Mouse (Mus musculus): ENCODE measurements around the gene Tex48.

Gene Tex48

DNA sequence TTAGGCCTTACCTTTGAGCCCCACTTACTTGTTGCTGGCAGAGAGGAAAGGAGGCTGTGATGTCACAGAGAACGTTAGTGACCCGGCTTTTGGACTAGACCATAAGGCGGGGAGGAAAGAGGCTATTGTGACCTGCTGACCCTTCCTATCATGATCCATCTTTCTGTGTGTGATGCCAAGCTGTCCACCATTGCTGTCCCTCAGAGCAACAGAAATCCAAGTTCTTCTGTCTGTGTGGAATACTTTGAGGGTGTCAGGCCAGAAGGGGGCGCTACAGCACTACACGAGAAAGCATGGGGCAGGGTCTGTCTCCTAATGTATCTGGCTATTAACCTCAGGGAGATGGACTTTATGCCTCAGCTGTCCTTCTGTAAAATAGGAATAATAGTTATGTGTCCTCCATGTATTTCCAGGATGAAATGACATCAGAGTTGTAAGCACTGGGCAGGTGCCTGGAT lies at the start of gene Tex48:
Gene Tex48 (minus strand): TSS at position 51 of the 458 bp plus-strand sequence.
- CTCF ChIA-PET = no interaction called here

DNA sequence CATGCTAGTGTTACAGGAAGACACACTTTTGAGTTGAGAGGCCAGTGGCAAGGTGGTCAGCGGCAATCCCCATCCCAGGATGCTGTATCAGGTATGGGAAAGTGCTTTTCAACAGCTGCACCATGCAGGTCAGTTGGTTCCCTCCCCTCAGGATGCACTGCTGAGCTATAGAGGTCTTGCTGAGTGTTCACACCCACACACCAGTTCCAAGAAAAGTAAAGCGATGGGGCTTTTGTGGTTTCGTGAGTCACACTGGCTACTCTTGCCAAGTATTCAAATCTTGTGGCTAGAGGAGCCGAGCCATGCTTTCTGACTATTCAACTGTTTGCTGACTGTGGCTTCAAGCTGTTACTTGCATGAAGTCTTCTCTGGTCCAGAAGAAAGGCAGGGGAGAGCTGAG lies 46.0 kb upstream of the Tex48 start:
- CTCF ChIA-PET = no interaction called here

DNA sequence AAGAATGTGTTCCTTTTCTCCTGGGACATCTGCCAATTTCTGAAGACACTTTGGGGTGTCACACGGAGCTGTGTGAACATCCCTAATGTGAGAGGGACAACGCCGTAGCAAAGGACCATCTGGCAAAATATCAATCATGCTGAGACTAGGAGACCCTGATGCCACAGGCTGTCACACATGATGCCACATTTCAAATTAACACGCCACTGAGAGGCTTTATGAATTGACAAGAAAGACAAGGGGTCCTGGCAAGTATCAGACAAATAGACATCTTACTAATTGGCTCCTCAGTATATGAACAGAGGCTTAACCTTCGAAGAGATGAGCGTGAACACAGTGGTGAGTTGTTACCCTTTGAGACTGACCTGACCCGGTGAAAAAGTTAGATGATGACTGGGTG lies 43.5 kb upstream of the Tex48 start:
- CTCF ChIA-PET = no interaction called here

DNA sequence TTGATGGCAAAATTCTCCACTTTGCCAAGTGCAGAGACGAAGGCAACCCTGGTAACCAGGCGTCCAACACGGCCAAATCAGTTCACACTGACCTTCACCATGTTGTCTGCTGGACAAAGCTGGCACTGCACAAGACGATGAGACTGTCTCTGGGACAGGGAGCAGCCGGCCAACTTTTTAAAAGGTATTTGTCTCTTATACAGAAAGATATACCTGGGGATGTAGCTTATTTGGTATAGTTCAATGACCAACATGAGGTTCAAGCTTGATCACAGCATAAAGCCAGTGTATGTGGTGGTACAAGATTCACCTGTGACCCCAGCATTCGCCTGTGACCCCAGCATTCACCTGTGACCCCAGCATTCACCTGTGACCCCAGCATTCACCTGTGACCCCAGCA lies 41.1 kb upstream of the Tex48 start, which contains the start of gene Gm11214:
Gene Gm11214 (minus strand): TSS at position 101 of the 400 bp plus-strand sequence.
- CTCF ChIA-PET = no interaction called here

DNA sequence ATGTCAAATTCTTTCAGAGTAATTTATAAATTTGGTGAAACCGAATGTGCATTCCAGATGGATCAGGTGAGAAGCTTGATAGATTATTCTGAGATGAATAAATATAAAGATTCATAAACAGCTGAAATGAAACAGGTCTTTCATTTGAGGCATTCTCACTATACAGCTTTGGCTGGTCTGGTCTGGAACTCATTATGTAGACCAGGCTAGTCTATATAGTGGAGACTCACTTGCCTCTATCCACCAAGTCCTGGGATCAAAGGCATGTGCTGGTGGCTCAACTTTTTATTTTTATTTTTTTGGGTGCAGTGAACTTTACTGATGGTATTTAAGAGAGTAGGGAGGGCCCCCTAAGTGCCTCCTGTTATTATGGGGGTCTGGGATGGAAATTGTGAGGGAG lies 39.6 kb upstream of the Tex48 start:
- CTCF ChIA-PET = no interaction called here

DNA sequence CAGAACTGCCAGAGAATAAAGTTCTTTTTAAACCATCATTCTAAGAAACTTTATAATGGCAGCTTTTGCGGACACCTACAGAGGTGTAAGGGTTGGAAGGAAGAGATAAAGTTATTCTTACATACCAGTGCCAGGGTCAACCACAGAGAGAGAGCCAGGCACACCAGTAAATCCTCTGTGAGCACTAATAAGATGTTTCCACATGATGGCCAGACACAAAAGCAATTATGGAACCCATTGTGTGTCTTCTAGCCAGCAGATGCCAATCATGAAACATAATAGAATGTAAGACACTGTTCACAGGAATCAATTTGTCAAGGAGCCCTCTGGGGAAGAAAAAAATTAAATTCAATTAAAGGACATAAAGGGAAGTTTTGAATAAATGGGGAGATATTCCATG lies 39.2 kb upstream of the Tex48 start:
- CTCF ChIA-PET = no interaction called here

DNA sequence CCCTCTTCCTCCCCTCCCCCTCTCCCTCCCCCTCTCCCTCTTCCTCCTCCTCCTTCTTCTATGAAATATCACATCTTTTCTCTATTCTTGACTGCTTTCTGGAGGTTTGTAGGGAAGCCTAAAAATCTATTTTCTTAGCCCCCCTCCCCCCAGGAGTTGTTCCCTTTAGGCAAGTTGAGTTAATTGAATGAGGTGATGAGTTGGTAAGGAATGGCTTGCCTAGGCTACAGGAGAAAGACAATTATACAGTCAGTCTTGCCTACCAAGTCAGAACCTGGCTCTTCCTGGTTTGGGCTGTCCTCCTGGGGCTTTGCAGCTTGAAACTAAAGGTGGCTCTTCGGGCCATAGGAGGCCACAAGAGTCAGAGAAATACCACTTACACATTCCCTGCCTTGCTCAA lies 37.5 kb upstream of the Tex48 start:
- CTCF ChIA-PET = no interaction called here

DNA sequence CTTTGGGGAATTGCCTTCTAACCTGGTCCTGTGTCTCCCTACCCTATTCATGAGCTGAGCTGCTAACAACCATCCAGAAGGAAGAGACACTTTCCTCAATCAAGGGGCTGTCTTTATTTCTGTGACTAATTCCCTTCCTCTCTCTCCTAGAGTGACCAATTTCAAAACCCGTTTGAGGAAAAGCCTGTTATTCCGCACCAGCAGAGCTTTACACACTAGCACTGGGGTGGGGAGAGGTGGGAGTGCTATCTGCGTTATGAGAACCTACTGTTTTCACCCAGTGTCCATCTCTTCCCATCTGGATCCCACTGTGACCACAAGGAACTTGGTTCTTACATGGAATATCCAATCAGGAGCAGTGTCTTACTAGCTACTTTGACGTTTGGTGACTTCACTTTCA lies 36.9 kb upstream of the Tex48 start:
- CTCF ChIA-PET = no interaction called here

DNA sequence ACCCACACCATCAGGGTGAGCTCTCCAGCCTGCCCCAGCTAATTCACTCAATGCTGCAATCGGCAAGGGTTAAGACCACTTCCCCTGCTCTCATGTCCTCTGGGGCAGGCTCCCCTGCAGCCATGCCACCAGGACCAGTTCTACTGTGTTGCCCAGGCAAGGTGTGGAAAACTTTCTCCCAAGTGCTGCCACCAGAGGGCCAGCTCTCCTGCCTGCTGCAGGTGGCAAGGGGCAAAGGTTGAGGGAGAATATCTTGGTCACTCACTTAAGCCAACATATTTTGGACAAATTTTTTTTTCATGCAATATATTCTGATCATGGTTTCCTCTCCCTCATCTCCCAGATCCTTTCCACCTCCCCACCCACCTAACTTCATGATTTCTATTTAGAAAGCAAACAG lies 32.2 kb upstream of the Tex48 start:
- CTCF ChIA-PET = no interaction called here

DNA sequence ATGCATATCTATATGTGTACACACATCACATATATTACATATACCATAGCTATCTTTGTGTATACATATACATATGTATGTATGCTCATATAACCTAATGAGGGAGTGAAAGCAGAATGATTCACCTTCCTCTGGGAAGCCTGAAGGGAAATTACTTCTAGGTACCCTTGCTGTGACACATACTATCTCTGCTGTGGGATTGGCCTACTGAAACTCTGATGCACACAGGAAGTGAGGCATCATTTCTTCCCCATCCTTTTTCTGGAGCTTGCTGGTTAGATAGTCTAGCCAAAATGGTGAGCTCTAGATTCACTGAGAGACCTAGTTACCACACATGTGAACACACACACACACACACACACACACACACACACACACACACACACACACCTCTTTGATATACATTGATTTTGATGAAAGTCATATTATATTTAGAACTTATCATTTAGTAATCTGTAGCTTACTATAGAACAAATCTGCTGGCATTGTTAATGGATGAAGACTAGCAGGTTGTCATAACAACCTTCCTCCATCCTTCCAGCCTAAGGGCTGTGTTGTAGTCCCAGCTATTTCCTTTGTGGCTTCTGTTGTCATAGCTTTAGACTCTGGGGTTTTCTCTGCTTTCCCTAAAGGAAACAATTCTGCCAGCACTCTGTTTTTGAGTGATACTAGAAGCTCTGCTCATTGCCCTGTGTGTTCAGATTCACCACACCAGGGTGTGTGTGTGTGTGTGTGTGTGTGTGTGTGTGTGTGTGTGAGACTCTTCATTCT lies 21.9 kb upstream of the Tex48 start:
- CTCF ChIA-PET = no interaction called here

DNA sequence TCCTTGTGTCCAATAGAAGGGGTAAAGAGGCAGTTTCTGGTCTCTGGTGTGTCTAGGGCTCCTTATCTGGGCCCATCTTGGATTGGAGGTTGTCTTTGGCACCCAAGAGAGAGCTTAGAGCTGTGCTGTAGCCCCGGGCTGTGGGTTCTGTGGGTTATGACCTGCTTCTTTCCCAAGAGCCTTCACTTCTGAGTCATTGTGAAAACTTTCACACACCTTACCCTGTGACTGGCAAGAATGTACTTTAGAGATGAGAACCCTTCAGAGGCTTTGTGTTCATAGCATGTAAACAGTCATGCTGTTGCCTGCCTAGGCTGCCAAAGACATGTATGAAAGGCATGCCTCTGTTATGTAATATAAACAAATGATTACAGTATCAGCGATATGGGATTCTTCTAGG lies 17.6 kb upstream of the Tex48 start:
- CTCF ChIA-PET = no interaction called here

DNA sequence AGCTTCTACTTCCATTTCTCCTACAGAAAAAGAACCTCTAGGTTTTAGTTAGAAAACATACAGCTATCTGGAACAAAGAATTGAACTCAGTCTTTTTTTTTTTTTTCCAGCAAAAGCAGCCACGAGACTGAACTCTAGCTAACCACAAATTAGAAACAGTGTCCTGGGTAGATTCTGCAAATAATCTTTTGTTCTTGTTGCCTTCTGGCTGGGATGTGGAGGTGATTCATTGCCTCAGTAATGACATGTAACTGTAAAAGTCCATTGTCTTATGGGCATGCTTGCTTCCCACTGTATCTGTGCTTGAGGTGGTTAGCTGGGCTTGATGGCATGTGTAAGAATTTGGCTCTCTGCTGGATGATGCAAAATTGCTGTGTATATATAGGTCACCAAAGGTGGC lies 16.4 kb upstream of the Tex48 start:
- CTCF ChIA-PET = no interaction called here

DNA sequence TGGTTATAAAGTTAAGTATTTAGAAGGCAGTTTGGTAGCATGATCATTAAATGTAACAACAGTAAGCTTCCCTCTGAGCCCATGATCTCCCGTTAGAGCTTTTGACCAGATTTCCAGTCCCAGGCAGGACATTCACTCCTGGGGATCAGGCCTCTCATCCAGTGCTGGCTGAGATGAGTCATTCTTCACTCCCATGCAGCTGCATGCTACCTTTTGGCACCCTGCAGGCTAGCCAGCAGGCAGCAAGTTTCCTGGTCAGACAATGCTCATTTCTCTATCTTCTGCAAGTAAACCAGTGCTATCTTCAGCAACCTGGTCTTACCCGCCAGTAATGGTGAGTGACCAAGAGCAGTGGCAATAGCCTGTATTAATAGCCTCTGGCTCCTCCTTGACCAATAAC lies 11.0 kb upstream of the Tex48 start:
- CTCF ChIA-PET = no interaction called here

DNA sequence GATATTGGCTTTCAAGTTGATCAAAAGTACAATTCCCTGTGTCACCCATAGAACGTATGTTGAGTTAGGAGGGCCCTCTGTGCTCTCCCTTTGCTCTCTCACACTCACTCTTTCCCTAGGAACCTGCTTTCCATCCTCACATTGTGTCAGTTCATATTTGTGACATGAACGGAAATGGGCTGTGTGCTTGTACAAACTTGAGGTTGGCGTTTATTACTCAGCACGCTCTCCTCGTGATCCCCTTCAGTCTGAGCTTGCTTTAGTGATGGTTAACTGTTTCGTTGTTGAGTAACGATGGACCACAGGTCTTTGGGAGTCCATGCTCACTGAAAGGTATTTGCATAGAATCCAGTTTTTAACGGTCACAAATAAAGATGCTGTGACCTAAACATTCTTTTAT lies 4.9 kb upstream of the Tex48 start:
- CTCF ChIA-PET = no interaction called here

DNA sequence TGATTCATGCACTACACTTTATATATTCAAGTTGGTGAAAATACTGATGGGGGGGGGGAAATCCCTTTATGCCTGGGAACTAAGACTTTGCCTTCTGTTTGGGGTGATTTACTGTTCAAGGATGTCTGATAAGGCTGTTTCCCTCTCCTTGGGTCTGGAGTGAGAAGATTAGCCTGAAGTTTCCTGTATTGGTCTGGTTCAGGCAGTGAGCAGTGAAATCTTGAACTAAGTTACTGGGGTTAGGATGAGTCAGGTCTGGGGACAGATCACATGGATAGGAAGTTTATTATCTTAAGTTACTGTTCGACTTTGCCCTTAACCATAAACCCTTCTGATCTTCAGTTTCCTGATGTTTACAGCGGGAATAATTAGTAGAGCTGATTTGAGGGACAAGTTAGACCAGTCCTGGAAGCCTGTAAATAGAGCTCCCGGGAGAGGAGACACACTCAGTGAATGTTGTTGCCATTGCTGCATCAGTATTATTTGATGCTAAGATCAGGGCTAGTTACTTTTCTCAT lies 3.4 kb upstream of the Tex48 start:
- CTCF ChIA-PET = no interaction called here

DNA sequence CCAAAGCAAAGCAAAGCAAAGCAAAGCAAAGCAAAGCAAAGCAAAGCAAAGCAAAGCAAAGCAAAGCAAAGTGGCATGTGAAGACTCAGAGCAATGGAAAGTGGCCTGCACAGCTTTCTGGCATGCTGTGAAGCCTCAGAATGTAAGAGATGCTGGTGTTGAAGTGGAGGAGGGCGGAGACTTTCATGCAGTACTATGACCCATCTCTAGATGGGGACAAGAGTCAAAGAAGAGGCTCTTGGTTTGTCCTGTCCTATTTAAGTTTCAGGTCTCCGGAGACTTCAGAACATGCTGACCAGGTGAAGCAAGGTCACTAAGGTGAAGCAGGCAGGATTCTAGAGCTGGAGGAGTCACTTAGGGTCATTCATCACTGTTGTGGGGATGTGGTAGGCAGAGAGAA lies 367 bp downstream of the Tex48 start:
- CTCF ChIA-PET = no interaction called here

DNA sequence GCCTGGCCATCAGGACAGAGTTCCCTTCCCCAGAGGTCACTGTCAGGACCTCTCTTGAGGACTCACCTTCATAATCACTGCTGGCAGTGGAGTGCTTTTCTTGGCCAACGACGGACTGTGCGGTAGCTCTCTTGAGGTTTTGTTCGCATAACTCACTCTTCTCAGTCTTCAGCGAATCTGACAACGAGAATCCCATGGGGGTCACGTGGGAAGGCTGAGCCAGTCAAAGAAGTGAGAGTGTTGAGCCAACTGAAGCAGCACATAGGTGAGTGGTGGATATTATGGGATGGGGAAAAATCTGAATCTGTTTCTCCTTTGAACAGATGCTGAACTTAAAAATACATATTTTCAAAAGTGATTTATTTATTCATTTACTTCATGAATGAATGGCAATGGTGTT lies 13.8 kb downstream of the Tex48 start:
- CTCF ChIA-PET = no interaction called here

DNA sequence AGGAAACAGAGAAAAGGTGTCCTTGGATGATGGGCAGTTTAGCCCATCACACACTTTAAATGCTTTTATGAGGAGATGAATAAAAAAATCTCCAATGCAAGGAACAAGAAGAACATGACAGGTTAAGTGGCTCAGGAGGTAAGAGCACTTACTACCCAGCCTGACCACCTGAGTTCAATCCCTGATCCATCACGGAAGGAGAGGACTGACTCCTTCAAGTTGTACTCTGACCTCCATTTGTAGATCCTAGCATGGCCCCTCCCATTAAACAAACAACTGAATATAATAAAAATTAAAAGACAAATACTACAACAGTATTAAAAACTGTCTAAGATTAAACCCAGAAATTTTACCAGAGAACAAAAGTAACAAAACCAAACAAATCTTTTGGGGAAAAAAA lies 16.3 kb downstream of the Tex48 start:
- CTCF ChIA-PET = no interaction called here

DNA sequence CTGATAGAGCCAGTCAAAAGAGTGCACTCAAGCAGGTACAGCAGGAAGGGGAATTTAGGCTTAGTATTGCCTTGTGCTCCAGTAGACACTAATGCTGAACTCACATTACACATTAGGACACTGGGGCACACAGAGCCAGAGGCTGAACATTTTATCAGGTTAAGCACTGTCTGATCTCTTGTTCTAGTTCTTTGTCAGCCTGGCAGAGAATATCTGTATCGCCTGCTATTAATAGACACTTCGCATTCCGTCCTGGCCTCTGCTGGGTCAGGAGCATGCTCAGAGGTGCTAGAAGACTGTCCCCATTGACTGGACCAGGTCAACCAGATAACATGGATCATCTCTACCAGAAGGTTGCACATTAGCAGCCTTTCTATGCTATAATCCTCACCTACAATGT lies 16.7 kb downstream of the Tex48 start:
- CTCF ChIA-PET = no interaction called here

DNA sequence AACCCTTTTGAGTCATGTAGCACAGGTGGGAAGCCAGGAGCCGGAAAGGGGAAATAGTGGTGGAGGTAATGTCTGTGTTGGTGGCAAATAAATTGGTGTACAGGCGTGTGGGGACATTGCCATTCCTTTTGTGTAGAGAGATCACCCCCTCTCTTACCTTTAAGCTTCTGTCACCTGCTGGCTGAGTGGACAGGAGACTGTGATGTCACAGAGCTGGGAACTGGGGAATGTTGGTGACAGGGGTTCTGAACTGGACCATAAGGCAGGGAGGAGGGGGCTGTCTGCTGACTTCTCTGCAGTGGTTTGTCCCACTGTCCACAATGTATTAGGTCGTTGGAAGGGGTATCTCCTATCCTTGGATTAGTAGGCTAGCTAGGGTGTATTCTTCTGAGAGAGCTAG lies 17.3 kb downstream of the Tex48 start, which contains the start of gene Gm11213:
Gene Gm11213 (minus strand): TSS at position 317 of the 400 bp plus-strand sequence.
- CTCF ChIA-PET = no interaction called here

DNA sequence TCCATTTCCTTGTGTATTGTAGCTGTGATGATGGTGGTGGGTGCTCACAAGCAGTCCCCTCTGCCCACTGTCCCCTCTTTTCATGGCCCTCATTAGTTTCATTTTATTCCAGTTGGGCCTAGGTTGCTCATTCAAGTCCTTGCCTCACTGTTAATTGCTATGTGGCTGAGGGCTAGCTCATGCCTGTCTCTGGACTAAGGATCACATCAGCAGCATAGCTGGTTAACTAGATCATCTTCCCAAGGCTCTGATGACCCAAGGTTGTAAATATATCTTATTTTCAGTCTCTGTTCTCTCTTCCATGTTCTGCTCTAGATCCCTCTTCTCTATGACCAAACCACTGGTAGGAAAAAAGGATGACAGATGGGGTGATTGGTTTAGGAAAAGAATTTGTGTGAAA lies 21.0 kb downstream of the Tex48 start:
- CTCF ChIA-PET = interaction anchor here (0.6 kb wide), 1 partner anchor 56 kb away, joined by 6 read pairs; no protein-coding TSS in a partner anchor

DNA sequence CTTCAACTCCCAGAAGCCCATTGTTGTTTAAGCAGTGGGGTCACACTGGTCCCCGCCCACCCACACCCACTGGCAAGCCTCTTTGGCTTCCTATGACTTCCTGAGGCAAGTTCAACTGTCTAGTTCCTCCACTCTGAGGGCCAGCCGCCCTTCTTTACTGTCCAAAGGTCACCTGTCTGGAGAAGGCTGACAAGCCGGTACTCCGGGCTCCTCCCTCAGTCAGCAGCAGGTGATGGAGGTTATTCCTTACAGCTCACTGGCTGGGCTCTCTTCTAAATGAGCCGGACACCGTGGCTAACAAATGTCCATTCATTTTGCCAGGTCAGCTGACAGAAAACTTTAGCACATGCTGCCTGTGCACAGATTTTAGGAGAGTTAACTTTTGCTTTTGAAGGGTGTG lies 21.4 kb downstream of the Tex48 start:
- CTCF ChIA-PET = interaction anchor here (0.6 kb wide), 1 partner anchor 55 kb away, joined by 6 read pairs; no protein-coding TSS in a partner anchor

DNA sequence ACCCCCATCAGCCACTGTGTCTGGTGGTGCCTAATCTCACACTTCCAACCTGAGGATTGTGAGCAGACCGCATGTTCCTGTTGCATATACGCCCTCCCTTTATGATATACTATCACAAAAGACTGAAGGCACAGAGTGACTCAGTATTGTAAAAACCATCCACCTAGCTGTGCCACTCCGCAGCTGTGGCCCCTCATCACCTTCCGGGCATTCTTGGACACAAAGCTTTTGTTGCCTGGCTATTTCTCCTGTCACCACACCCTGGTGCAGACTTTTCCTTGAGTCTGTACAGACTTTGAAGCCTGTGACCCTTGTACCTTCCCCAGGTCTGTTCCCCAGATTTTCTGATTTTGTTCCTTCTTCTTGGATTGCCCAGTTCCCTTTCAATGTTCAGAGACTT lies 26.2 kb downstream of the Tex48 start:
- CTCF ChIA-PET = no interaction called here

DNA sequence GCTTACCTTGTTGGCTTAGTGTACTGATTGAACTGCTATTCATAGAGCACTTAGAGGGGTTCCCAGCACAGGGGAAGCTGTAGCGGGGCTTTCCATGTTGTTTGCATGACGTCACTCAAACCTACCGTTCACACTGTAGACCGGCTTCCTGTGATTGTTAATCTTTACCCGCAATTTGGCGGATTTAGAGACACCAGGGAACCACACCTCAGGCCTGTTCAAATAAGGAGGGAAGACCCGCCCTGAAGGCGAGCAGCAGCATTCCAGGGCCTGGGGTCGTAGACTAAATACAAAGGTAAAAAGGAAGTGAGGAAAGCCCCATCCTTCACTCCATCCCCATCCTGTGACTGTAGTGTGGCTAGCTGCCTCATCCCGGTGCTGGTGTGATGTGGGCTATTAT lies 27.0 kb downstream of the Tex48 start:
- CTCF ChIA-PET = no interaction called here
